Mouse (Mus musculus) left cerebral cortex, adult 9 months (tissue): ENCODE measurements at regions not wholly inside any gene's neighbourhood (a gene's known extent, or its start where the extent isn't known, plus 50 kb on each side); places are given as distances from the start of the nearest gene placed in this dataset.

Source experiments
- DNase-seq, 2 experiments: peaks; one replicate each; pipeline ENCODE4 v3.0.0; 2022; ENCODE audit warnings: low spot score in 2 of 2

- peak in 1 of 2 experiments; percentile 33 for DNase-seq
Observed at GRCm38 (mm10) chr1:81516575-81517210, 439.9 kb downstream of the Nyap2 start.

- DNase-seq, result no peak
Observed at GRCm38 (mm10) chr1:81520420-81521273, 443.9 kb downstream of the Nyap2 start.

- peak in 1 of 2 experiments; percentile 3 for DNase-seq
Observed at GRCm38 (mm10) chr1:81522929-81523328, 446.2 kb downstream of the Nyap2 start.

GRCm38 (mm10) chr1:81525821-81526220 lies 449.1 kb downstream of the Nyap2 start:
- DNase-seq, result no peak

- DNase-seq, result no peak
Observed at GRCm38 (mm10) chr1:81537836-81538235, 461.1 kb downstream of the Nyap2 start.

GRCm38 (mm10) chr1:81539591-81540311 lies 463.0 kb downstream of the Nyap2 start:
- DNase-seq, result no peak

GRCm38 (mm10) chr1:81548906-81549305 lies 472.2 kb downstream of the Nyap2 start:
- DNase-seq, result no peak

GRCm38 (mm10) chr1:81549706-81550105 lies 473.0 kb downstream of the Nyap2 start:
- no peak for DNase-seq

GRCm38 (mm10) chr1:81552731-81553130 lies 476.0 kb downstream of the Nyap2 start:
- DNase-seq, result no peak

- DNase-seq, result no peak
Observed at GRCm38 (mm10) chr1:81576965-81577664, 500.4 kb downstream of the Nyap2 start.

GRCm38 (mm10) chr1:81577665-81578201 lies 501.0 kb downstream of the Nyap2 start:
- DNase-seq, result peak in 1 of 2 experiments; percentile 8

GRCm38 (mm10) chr1:81581208-81581607 lies 504.5 kb downstream of the Nyap2 start:
- DNase-seq, result no peak

GRCm38 (mm10) chr1:81587780-81588307 lies 511.1 kb downstream of the Nyap2 start:
- DNase-seq, result no peak

- DNase-seq, result no peak
Observed at GRCm38 (mm10) chr1:81591623-81592022, 514.9 kb downstream of the Nyap2 start.

- peak; percentile 18 to 61 for DNase-seq
Observed at GRCm38 (mm10) chr1:81593280-81594182, 516.8 kb downstream of the Nyap2 start.

- DNase-seq, result no peak
Observed at GRCm38 (mm10) chr1:81594183-81594515, 517.4 kb downstream of the Nyap2 start.

- no peak for DNase-seq
Observed at GRCm38 (mm10) chr1:81594606-81595005, 517.9 kb downstream of the Nyap2 start.

GRCm38 (mm10) chr1:81608772-81609171 lies 532.0 kb downstream of the Nyap2 start:
- no peak for DNase-seq

- DNase-seq, result no peak
Observed at GRCm38 (mm10) chr1:81618880-81619279, 542.1 kb downstream of the Nyap2 start.

GRCm38 (mm10) chr1:81624141-81624540 lies 547.4 kb downstream of the Nyap2 start:
- DNase-seq, result no peak
